Mouse (Mus musculus) C2C12 (cell line): ENCODE results near the gene Gm11027.

ENCODE experiments used
- CEBPB ChIP-seq: IDR thresholded peaks from one replicate; pipeline ENCODE4 v1.6.1; 2011; ENCODE audit warnings: low read depth, mild to moderate bottlenecking, control low read depth, moderate library complexity
- CTCF ChIP-seq: IDR thresholded peaks from one replicate; pipeline ENCODE4 v1.5.1; 2011; ENCODE audit not compliant: control insufficient read depth, insufficient read depth, insufficient read length
- FOSL1 ChIP-seq: IDR thresholded peaks from one replicate; pipeline ENCODE4 v1.8.0; 2011; ENCODE audit warnings: mild to moderate bottlenecking, low read length; ENCODE audit not compliant: poor library complexity, insufficient read depth, severe bottlenecking
- MAX ChIP-seq: IDR thresholded peaks from one replicate; pipeline ENCODE4 v1.6.1; 2011; ENCODE audit warnings: mild to moderate bottlenecking, control low read depth
- MYOD1 ChIP-seq: IDR thresholded peaks from one replicate; pipeline ENCODE4 v1.6.1; 2011; ENCODE audit warnings: low read depth; ENCODE audit not compliant: control insufficient read depth, insufficient read length
- MYOG ChIP-seq: IDR thresholded peaks from one replicate; pipeline ENCODE4 v1.6.1; 2011; ENCODE audit not compliant: control insufficient read depth, insufficient read length; ENCODE audit errors: extremely low read depth
- USF1 ChIP-seq: IDR thresholded peaks from one replicate; pipeline ENCODE4 v1.6.1; 2011; ENCODE audit warnings: low read depth, mild to moderate bottlenecking, control low read depth, moderate library complexity

GRCm38 (mm10) chr12:116244601-116245000, 30.6 kb upstream of the Gm11027 start:
- TF ChIP-seq FOSL1, result no peak
- no peak for TF ChIP-seq CTCF
- no peak for TF ChIP-seq USF1
- no peak for TF ChIP-seq MAX
- TF ChIP-seq CEBPB, result no peak
- TF ChIP-seq MYOD1, result no peak
- no peak for TF ChIP-seq MYOG
